Mouse (Mus musculus): Measurements from ENCODE around the gene Crip1.
"Not testable (repeated sequence)": the region's sequence is repeated elsewhere in the genome, so short reads cannot be mapped to it uniquely, and the experiment has no call there.

The Crip1 gene

DNA sequence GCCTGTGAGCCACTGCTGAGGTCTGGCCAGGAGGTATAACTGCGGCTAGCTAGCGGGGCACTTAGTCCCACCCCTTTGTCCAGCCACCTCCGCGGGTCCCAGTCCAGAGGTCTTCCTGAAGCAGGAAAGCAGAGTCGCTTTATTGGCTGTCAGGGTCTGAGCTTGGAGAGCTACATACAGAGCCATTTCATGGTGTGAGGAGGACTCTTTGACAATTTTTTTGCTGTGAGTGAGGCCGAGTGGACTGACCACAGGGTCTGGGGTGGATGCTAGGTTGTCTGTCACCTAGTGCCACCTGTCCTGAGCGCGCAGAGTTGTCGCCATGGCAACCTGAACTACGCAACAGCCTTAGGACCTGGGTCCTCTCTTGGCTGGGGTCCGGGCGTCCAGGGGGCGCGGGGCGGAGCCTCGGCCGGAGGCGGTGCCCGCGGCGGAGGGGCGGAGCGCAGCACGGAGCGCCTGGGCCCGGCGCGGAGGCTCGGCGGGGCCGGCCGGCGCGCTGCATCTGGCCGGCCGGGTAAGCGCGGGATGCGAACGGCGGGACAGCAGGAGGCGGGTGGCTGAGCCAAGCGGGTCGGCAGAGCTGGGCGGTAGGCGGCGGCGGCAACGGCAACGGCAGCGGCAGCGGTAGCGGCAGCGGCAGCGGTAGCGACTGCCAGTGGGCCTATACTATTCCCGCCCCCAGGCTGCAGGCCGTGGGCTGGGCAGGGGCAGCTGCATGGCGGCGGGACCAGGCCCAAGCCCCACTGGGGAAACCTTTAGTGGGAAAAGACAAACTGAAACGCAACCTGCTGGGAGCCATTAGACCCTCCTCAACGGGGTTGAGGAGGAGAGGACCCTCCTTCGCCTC lies 39.6 kb downstream of the Crip1 start, which contains the start of gene Tmem121:
Gene Tmem121, plus strand, starts transcription at position 489 of the 850 bp plus-strand sequence.
- DNase-seq: no peak

DNA sequence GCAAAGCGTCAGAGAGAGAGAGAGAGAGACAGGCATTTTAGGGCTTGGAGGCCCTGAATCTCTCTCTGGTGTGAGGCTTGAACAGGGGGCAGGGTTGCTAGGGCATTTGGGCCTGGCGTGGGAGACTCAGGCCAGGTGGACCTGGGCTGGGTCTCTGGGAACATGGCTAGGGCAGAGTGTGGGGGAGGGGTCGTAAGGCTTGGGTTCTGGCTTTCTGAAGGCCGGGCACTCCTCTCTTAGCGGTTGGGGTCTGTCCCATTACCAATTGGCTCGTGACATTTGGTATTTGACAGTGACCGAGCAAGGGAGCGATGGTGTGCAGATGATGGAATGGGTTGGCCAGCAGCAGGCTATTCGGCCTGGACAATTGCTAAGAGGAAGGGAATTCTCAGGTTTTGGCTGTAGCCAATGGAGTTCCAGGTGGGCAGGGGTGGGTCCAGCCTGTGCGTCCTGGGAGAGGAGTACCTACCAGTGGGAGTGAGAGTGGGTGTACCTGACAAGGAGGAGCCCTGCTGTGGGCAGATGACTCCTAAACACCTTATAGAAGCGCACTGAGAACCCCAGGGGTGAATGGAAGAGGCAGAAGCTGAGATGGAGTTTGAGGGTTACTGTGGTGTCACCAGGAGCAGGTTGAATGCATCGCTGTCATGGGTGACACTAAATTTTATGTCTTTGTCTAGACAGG lies 40.4 kb downstream of the Crip1 start:
- no peak for DNase-seq

DNA sequence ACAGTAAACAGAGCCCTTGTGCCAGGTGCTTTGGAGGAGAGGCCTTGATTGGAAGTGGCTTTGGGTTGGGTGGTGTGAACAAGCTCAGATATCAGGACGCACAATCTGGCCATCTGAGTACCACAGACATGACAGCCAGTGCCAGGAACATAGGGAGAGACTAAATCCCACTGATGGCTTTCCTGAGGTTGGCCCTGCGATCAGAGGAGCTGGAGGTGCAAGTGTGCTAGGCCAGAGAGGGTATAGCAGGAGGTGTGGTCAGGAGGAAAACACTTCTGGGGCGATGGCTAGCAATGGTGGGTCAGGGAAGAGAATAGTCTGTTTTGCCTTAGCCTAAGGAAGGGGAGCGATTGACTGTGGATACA lies 40.9 kb downstream of the Crip1 start:
- no peak for DNase-seq

DNA sequence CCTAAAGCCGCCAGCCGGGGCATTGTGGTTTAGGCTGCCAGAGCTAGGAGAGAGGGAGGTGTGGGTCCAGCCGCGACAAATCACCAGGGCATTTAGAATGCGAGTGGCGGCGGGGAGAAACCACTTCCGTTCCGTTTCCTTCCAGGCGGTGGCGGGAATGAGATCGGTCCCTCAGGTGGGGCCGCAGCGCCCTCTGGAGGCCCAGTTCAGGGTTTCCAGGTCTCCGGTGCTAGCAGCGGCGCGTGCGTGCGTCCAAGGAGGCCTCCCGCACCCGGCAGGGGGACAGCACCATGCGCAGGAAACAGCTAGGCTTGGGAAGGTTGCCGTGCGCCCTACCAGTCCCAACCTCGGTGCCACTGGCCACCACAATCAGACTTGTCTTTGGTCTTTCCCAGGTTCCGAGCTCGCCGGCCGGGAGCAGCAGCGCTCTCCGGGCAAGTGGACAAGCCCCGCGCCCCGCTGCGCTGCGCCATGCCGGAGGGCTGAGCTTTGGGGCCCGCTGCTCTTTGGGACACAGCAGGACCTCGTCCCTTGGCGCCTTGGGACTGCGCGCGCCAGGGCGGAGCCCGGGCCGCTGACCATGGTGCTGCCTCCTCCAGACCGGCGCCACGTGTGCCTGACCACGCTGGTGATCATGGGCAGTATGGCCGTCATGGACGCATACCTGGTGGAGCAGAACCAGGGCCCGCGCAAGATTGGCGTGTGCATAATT lies 41.6 kb downstream of the Crip1 start:
- DNase-seq: peak; percentile 81

DNA sequence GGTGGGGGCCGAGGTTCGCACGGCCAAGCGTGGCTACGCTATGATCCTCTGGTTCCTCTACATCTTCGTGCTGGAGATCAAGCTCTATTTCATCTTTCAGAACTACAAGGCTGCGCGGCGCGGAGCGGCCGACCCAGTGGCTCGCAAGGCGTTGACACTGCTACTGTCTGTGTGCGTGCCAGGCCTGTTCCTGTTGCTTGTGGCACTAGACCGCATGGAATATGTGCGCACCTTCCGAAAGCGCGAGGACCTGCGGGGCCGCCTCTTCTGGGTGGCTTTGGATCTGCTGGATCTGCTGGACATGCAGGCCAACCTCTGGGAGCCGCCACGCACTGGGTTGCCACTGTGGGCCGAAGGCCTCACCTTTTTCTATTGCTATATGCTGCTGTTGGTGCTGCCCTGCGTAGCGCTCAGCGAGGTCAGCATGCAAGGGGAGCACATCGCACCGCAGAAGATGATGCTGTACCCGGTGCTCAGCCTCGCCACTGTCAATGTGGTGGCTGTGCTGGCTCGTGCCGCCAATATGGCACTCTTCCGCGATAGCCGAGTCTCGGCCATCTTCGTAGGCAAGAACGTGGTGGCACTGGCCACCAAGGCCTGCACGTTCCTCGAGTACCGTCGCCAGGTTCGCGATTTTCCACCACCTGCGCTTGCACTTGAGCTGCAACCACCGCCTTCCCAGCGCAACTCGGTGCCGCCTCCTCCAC lies 42.4 kb downstream of the Crip1 start:
- no peak for DNase-seq

DNA sequence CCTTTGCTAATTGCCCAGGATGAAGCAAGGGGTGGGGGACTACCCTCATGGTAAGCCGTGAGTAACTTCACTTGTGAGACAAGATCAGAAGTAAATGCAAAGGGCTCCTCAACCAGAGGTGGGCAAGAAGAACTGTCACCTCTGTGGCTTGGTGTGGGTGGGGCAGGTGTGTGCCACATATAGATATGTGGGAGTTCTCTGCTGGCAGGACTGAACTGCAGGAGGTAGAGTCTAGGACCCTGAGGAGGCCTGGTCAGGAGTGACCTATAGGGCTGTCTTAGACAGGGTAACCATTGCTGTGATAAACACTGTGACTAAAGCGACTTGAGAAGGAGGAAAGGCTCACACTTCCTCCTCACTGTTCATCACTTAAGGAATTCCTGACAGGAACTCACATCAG lies 47.3 kb downstream of the Crip1 start:
- no peak for DNase-seq

DNA sequence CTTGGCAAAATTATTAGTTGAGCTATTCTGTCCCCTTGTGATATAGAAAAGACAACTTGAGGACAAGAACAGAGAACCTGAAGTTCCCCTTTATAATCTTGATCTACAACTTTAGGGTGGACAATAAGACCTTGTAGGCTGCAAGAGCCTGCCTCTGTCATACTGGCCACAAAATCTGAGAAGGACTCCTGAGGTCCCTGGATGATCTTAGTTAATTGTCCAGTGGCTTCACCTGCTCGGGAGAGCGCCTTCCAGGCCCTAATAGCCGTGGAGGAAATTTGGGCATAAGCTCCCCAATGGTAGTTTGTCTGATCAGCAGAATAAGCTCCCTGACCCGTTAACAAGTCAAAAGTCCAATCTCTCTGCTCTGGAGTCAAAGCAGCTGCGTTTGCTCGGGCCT lies 53.0 kb downstream of the Crip1 start:
- DNase-seq: not testable (repeated sequence)

DNA sequence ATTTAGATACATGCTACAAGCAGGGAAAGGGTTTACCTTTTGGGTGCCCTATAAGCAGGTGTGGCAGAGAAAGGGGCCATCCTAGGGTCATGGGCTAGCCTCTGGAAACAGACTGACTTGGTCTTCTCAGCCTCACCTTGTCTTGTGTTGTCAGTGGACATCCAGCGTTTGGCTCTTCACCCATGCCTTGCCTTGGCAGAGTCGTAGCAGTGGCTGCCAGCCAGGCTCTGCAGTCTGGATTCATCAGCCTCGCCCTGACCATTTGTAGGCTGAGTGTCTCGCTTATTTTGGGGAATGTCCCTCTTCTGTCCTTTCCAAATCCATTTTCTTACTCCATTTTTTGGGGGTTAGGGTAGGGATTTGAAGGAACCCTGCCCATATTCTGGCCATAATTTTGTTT lies 55.2 kb downstream of the Crip1 start:
- DNase-seq: no peak

DNA sequence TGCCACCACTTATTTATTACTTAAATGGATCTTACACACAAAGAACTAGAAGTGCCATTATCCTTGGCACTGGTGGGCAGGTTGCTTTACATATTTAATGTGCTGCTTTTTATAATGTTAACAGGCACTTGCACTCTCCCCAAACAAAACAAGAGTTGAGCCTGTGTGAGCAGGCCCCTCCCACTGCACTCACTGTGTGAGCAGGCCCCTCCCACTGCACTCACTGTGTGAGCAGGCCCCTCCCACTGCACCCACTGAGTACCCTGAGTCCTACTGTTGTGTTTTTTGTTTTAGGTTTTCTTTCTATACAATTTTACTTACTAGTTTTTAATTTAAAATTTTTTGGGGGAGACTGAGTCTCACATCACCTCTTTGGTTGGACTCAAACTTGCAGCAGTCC lies 55.9 kb downstream of the Crip1 start:
- no peak for DNase-seq

All from lung, postnatal 10 days (tissue).